Mouse (Mus musculus): ENCODE results near the gene Coq4. TPM values are rescaled to one million over a fixed set of nuclear protein-coding genes. Genes with fewer than 3 reads are reported as not detected.

Gene Coq4
- total and polyA plus RNA-seq, 3 experiments = 23.5 to 33.2 TPM; not detected in 1

DNA sequence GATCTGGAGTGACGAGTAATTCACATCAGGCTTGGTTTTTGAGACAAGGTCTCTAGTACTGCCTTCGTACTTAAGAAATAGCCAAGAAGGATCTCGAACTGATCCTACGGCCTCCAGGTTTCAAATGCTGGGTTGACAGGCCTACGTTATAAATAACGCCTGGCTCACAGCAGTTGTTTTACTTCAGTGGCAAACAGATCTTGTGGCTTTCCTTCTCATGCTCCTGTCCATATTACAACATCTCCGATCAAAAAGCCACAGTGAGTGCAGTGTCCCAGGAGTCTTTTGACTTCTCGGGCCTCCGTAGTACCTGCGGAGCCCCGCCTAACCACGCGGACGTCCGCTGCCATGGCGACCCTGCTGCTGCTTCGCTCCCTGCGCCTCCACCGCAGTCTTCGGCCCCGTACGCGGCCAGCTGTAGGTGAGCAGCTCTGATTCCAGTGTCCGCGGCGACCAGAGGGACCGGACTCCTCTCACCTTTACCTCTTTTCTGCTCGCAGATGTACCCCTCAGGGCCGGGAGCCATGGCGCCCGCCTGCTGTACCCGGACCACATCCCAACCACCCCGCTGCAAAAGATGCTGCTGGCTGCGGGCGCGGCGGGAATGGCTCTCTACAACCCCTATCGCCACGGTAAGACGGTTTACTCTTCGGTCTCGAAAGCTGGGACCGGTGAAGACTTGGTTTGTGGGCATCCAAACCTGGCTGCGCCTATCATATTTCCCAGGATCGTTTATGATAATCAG is 816 bp downstream of the Coq4 start, which contains the start of gene Trub2 (continued):
- no peak for TF ChIP-seq ZKSCAN1 (IDR thresholded peaks at IDR 0.05; ENCODE audit: low read depth, low read length)
- no peak for TF ChIP-seq RCOR1 (IDR thresholded peaks at IDR 0.05; ENCODE audit: low read depth, low read length)
- peak; percentile 20 to 59; a peak in 2 of 4 replicates for TF ChIP-seq POLR2A (IDR thresholded peaks at IDR 0.05; ENCODE audit: control insufficient read depth in 1 of 2, insufficient read depth in 1 of 2, low read depth in 1 of 2, low read length in 2 of 2, poor library complexity in 1 of 2)
- TF ChIP-seq E2F4 (IDR thresholded peaks at IDR 0.05; ENCODE audit: borderline replicate concordance, low read depth, low read length) = no peak

DNA sequence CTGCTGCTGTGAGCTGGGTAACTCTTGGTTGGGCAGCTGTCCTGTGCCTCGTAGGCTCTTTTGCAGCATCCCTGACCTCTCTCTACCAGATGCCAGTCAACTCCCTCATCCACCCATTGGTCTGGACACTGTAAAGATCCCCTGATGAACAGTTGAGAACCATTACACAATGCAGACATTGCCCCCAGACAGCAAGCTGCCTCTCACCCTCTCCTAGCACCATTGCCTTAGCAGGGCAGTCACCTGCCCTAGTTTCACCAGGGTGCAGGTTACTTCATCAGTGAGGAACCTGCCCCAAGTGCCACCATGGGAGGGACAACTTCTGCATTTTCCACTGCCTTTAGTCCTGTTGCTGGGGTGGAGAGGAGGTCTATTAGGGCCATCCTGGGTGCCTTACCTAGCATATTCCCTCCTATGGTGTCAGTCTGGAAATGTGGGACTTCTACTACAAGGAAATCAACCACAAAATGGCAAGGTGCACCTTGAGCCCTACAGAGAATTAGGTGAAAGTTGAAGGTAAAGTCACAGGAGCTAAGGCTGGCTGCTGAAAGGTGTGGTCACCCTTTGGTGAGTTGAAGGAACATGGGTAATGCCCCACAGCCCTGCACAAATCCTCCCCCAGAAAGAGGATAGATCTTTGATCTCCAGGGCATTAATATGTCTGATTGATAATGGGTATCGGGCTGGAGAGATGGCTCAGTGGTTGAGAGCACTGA is 5.6 kb downstream of the Coq4 start:
- Histone ChIP-seq H3K4me1 (ENCODE audit: control insufficient read depth in 1 of 2, insufficient read depth in 2 of 2, low read length in 2 of 2) (peaks cover 0 to 3% of the 10 kb centered on the region in 2 experiments; a peak in 1 of 4 replicates), H3K4me3 (ENCODE audit: control insufficient read depth in 1 of 2, insufficient read depth in 1 of 2, low read depth in 2 of 2, low read length in 2 of 2) (no peak overlapping the region), H3K9me3 (replicated peaks; ENCODE audit: insufficient read depth, low read length) (no peaks in the 10 kb centered on the region), H3K9ac (ENCODE audit: control insufficient read depth, low read depth, low read length, poor library complexity, severe bottlenecking) (no peak overlapping the region), H3K79me2 (ENCODE audit: control insufficient read depth, insufficient read depth, low read length, poor library complexity) (no peaks in the 10 kb centered on the region; the same call in 1 of the 2 replicates), H3K27ac (ENCODE audit: control insufficient read depth, low read depth, low read length) (no peak overlapping the region), H3K36me3 (ENCODE audit: control insufficient read depth in 1 of 2, insufficient read depth in 2 of 2, low read length in 2 of 2) (peaks cover 0 to 4% of the 10 kb centered on the region in 2 experiments; a peak in 1 of 4 replicates), H3K27me3 (ENCODE audit: control insufficient read depth in 1 of 2, insufficient read depth in 2 of 2, low read length in 2 of 2) (no peaks in the 10 kb centered on the region)
- no peak for TF ChIP-seq POLR2AphosphoS2 (IDR thresholded peaks at IDR 0.05; ENCODE audit: low read length)
- TF ChIP-seq MXI1 (IDR thresholded peaks at IDR 0.05; ENCODE audit: low read depth, low read length) = no peak
- no peak for TF ChIP-seq POLR2A (IDR thresholded peaks at IDR 0.05; ENCODE audit: control insufficient read depth in 1 of 2, insufficient read depth in 1 of 2, low read depth in 1 of 2, low read length in 2 of 2, poor library complexity in 1 of 2)
- TF ChIP-seq RCOR1 (IDR thresholded peaks at IDR 0.05; ENCODE audit: low read depth, low read length) = no peak
- no peak for TF ChIP-seq ETS1 (IDR thresholded peaks at IDR 0.05; ENCODE audit: low read depth, low read length)
- TF ChIP-seq ZC3H11A (IDR thresholded peaks at IDR 0.05; ENCODE audit: low read depth, low read length) = no peak
- no peak for TF ChIP-seq USF1 (IDR thresholded peaks at IDR 0.05; ENCODE audit: low read depth, low read length)
- no peak for TF ChIP-seq CHD1 (IDR thresholded peaks at IDR 0.05; ENCODE audit: low read depth, low read length)
- DNase-seq (ENCODE audit: low read depth, low spot score) = no peak

DNA sequence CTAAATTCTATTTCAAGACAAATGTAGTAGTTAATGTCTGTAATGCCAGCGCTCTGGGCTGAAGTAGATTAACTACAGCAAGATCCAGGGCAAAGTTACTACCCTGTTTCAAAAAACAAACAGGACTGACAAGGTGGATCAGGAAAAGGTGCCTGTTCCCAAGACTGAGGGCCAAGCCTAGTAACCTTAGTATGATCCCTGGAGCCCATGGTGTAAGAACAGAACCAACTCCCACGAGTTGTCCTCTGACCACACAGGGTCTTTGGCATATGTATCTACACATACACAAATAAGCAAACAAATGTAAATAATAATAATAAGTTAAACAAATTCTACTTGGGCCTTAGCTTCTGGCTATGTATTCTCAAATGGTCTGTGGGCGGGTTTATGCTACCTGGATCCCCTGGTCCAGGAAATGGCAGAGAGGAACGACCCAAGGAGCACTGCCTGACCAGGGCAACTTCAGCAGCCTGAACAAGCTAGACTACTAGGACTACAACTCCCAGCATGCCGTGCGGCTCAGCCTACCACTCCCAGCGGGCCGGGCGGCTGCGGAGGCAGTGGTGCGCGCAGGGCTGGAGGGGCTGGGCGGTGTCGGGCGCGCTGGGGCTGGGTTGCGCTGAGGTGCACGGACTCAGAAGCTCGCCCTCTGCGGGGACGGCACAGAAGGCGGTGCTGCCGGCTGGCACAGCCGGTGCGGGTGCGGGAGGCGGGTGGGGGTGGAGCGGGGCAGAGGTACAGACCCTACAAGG is 15.0 kb downstream of the Coq4 start, which contains the start of gene Slc27a4:
TSS of gene Slc27a4 (plus strand) at position 560 of the 752 bp plus-strand sequence.
- Histone ChIP-seq H3K4me1 (ENCODE audit: control insufficient read depth in 1 of 2, insufficient read depth in 2 of 2, low read length in 2 of 2) (peaks cover 3 to 7% of the 10 kb centered on the region in 2 experiments; a peak in 2 of 4 replicates), H3K27ac (ENCODE audit: control insufficient read depth, low read depth, low read length) (no peak within 1 kb of the TSS)
- DNase-seq (ENCODE audit: low read depth, low spot score) = peak; percentile 92
- TF ChIP-seq SIN3A (IDR thresholded peaks at IDR 0.05; ENCODE audit: low read length) (peak; percentile 72), USF1 (IDR thresholded peaks at IDR 0.05; ENCODE audit: low read depth, low read length) (0 out of 2 replicates have a peak, but pooled peaks have one; percentile 29), MXI1 (IDR thresholded peaks at IDR 0.05; ENCODE audit: low read depth, low read length) (peak; percentile 71), ZKSCAN1 (IDR thresholded peaks at IDR 0.05; ENCODE audit: low read depth, low read length) (no peak), HCFC1 (IDR thresholded peaks at IDR 0.05; ENCODE audit: low read depth, low read length) (peak; percentile 100), POLR2A (IDR thresholded peaks at IDR 0.05; ENCODE audit: control insufficient read depth in 1 of 2, insufficient read depth in 1 of 2, low read depth in 1 of 2, low read length in 2 of 2, poor library complexity in 1 of 2) (peak; percentile 69 to 73; a peak in 2 of 4 replicates), GABPA (IDR thresholded peaks at IDR 0.05; ENCODE audit: low read depth, low read length) (no peak), MEF2A (IDR thresholded peaks at IDR 0.05; ENCODE audit: extremely low read depth, insufficient replicate concordance, low read depth, low read length, poor library complexity, severe bottlenecking) (no peak), NELFE (IDR thresholded peaks at IDR 0.05; ENCODE audit: low read depth, low read length) (peak; percentile 62), TCF12 (IDR thresholded peaks at IDR 0.05; ENCODE audit: low read depth, low read length) (peak; percentile 34; the same call in 1 of the 2 replicates), BHLHE40 (IDR thresholded peaks at IDR 0.05; ENCODE audit: borderline replicate concordance, low read depth, low read length) (no peak), EP300 (IDR thresholded peaks at IDR 0.05; ENCODE audit: low read depth in 1 of 2, low read length in 2 of 2) (no peak), CHD1 (IDR thresholded peaks at IDR 0.05; ENCODE audit: low read depth, low read length) (no peak), ZMIZ1 (IDR thresholded peaks at IDR 0.05; ENCODE audit: low read depth, low read length) (peak; percentile 31; the same call in 1 of the 2 replicates), NRF1 (IDR thresholded peaks at IDR 0.05; ENCODE audit: insufficient read depth, low read depth, low read length, poor library complexity, severe bottlenecking) (peak; percentile 73), ELF1 (IDR thresholded peaks at IDR 0.05; ENCODE audit: low read depth, low read length) (peak; percentile 50; the same call in 1 of the 2 replicates), ZNF384 (IDR thresholded peaks at IDR 0.05; ENCODE audit: low read depth, low read length) (no peak)

More for the DNA sequence above, 15.0 kb downstream of the Coq4 start, which contains the start of gene Slc27a4:
- H3K9ac ChIP-seq (ENCODE audit: control insufficient read depth, low read depth, low read length, poor library complexity, severe bottlenecking) = peak within 1 kb of the TSS; percentile 73
- 0 out of 2 replicates have a peak, but pooled peaks cover 1% of the 10 kb centered on the region for H3K79me2 ChIP-seq (ENCODE audit: control insufficient read depth, insufficient read depth, low read length, poor library complexity)
- no peaks in the 10 kb centered on the region; a peak in 1 of 4 replicates for H3K36me3 ChIP-seq (ENCODE audit: control insufficient read depth in 1 of 2, insufficient read depth in 2 of 2, low read length in 2 of 2)
- no peaks in the 10 kb centered on the region for H3K27me3 ChIP-seq (ENCODE audit: control insufficient read depth in 1 of 2, insufficient read depth in 2 of 2, low read length in 2 of 2)
- H3K9me3 ChIP-seq (replicated peaks; ENCODE audit: insufficient read depth, low read length) = no peaks in the 10 kb centered on the region
- H3K4me3 ChIP-seq (ENCODE audit: control insufficient read depth in 1 of 2, insufficient read depth in 1 of 2, low read depth in 2 of 2, low read length in 2 of 2) = peak within 1 kb of the TSS; percentile 68 to 70

Measured in MEL (cell line).